Mouse (Mus musculus) skeletal muscle tissue, adult 2 months (tissue): ENCODE data around the gene Rapgef4.

ENCODE experiments used
- DNase-seq: peaks from one replicate; pipeline ENCODE4 v3.0.0-alpha.2; 2012; ENCODE audit warnings: low read depth, low spot score

The Rapgef4 gene

GRCm38 (mm10) chr2:72148647-72149046, 167.6 kb downstream of the Rapgef4 start:
- peak; percentile 32 for DNase-seq

- peak; percentile 21 for DNase-seq
These were observed 168.0 kb downstream of the Rapgef4 start for GRCm38 (mm10) chr2:72149059-72149458.

DNA sequence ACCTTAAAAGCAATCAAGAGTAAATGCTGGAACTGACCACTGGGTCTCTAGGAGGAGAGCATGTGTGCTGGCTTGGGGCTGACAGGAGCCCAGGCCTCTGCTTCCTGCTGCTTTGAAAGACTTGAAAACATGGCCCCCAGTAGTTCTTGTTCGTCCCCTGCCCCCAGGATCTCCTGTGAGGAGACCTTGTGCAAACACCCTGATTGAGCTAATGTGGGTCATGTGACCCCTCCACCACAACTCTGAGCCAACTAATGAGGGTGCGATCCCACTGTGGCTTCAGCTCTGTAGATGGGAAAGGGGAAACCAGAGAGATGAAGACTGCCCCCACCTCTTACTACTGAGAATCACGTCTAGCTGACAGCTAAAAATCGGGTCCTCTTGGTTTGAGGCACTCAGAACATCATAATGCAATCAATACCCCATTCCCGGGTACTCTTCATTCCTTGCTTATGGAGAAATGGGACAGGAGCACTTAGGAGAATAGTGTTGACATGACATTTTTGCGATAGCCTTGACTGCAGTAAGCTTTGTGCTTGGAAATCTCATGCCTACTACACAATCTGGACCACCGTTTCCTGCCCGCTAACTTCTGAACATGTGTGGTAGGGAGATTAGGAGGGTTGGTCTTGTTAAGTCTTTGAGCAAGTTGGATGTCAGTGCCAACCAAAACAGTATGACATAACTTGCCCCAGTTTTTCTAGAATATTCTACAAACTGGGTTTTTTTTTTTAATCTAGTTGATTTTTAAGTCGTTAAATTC, 170.9 kb downstream of the Rapgef4 start:
- no peak for DNase-seq

DNA sequence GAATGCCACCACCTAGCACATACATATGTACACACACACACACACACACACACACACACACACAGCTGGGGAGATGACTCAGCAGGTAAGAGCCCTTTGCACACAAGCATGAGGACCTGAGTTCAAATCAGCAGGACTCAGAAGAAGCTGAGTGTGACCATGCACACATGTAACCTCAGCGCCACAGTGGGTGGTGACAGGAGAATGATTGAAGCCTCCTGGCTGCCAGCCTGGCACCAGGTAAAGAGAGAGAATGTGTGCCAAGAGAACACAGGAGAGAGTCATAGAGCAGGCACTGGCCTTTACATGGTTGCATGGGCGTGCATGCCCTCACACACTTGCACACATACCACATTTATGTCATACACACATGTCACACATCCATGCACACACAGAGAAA, 171.7 kb downstream of the Rapgef4 start:
- DNase-seq = no peak

DNA sequence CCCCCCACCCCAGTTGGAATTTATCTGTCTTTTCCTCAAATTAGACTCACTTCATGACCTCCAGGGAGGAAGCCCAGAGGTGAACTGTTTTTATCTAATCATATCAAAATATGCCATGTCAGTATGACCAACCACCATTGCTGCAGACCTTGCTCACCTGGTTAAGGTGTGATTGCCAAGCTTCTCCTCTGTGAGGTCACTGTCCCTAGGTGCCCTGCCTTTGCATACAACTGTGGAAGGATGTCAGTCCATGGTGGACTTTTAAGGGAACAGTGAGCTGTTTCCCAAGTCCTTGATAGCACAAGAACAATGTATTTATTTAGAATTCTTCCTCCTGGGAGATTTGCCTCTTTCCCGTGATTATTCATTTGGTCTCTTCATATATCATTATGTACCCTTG, 172.8 kb downstream of the Rapgef4 start:
- no peak for DNase-seq

- no peak for DNase-seq
These were observed 174.2 kb downstream of the Rapgef4 start for GRCm38 (mm10) chr2:72155102-72155773.

DNA sequence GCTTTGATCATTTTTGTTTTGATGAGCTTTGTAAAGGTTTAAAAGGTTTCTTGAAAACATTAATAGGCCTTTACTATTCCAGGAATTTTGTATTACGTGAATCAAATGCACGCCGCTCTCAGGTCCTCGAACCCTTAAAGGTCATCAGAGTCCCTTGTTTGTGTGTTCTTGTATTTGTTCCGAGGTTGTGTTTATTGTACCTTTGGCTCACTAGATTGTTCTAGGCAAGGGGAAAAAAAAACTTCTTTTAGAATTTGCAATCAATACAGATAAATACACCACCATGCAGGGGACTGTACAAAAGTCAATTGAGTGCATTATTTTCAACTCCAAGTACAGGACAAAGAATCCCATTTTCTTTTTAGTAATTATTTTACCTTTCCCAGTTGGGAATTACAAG, 175.4 kb downstream of the Rapgef4 start:
- no peak for DNase-seq

GRCm38 (mm10) chr2:72157561-72157960, 176.5 kb downstream of the Rapgef4 start:
- no peak for DNase-seq

- no peak for DNase-seq
These were observed 177.0 kb downstream of the Rapgef4 start for GRCm38 (mm10) chr2:72158045-72158444.

DNA sequence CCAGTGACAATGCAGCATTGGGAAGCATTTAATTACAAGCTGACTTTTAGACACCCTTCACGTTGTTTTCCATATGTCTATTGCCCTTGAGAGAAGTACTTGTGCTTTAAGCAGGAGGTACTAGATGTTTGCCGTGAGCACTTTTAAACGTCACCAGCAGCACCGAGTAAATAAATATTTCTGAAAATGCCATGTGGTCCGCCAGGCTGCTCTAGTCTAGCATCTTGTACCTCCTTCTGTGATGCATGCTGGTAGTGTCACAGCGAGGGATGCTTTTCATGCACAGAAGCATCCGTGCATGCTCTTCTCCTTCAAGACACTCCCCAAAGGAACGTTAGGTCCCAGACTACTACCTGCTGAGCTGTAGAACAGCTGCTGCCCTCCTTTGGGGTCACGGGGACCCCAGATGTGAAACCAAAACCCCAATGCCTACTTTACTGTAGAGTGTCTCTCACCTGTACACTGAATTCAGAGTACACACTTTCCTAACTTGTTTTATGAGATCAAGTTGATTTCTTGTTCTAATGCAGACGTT, 177.7 kb downstream of the Rapgef4 start:
- no peak for DNase-seq

- DNase-seq = no peak
These were observed 178.2 kb downstream of the Rapgef4 start for GRCm38 (mm10) chr2:72159281-72159680.

- DNase-seq = no peak
These were observed 184.3 kb downstream of the Rapgef4 start for GRCm38 (mm10) chr2:72165136-72165854.

DNA sequence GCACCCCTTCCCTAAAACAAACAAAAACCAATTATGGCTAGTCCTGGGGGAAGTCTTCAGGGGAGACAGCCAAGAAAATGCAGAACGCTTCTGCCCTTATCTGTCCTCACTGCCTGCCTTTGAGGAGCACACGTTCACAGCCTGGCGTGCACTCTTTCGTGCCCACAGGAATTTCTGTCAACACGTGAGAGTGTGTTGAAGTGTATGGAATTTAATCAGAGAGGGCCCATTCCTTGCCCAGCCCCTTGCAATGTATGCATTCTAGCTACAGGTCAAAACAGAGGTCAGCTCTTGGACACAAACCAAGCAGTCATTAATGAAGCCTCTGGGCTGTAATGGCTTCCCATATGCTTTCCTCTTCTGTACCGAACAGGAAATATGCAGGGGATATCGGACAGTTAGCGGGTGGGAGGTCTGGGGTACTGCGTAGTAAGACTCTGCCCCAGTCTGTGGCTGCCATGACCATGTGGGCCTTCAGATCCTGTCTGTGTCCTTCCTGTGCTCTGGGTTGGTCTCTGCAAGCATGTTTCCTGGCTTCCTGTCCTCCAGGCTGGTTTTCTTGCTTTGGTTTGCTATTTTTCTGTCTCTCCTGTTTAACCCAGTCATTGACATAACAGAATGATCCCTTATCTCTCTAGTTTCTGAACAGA, 188.5 kb downstream of the Rapgef4 start:
- no peak for DNase-seq

DNA sequence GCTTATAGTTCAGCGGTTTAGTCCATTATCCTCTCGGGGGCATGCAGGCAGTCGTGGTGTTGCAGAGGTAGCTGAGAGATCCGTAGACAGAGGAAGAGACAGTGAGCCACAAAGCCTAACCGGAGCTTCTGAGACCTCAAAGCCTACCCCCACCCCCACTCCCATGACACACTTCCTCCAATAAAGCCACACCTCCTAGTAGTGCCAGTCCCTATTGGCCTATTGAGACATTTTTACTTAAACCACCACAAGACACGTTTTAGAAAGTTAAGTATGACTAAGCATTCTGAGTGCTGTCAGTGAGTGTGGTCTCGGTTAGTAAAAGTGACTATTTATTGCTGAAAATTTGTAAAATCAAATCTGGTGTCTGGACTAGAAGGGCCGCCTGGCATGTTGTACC, 189.5 kb downstream of the Rapgef4 start:
- peak; percentile 5 for DNase-seq

GRCm38 (mm10) chr2:72171204-72171603, 190.2 kb downstream of the Rapgef4 start:
- DNase-seq = no peak

GRCm38 (mm10) chr2:72173010-72173409, 192.0 kb downstream of the Rapgef4 start:
- DNase-seq = no peak

- DNase-seq = no peak
These were observed 192.8 kb downstream of the Rapgef4 start for GRCm38 (mm10) chr2:72173844-72174243.

- peak; percentile 27 for DNase-seq
These were observed 194.5 kb downstream of the Rapgef4 start for GRCm38 (mm10) chr2:72175536-72175935.

DNA sequence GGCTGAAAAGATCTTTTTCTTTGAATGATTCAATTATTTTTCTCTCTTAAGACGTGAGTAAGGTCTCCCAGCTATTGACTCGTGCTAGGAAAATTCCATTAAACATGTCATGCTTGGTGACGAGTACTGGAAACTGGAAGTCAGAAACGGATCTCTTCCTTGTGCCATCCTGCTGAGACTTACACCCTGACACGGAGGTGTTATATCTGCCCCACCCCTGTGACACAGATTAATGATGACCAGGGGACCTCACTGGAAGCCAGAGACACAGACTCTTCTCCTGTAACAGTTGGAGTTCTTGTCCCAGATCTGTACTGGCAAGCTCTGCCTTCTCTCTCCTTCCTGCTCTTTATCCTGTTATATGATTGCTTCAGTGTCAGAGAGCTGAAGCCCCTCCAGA, 194.9 kb downstream of the Rapgef4 start:
- DNase-seq = peak; percentile 14

DNA sequence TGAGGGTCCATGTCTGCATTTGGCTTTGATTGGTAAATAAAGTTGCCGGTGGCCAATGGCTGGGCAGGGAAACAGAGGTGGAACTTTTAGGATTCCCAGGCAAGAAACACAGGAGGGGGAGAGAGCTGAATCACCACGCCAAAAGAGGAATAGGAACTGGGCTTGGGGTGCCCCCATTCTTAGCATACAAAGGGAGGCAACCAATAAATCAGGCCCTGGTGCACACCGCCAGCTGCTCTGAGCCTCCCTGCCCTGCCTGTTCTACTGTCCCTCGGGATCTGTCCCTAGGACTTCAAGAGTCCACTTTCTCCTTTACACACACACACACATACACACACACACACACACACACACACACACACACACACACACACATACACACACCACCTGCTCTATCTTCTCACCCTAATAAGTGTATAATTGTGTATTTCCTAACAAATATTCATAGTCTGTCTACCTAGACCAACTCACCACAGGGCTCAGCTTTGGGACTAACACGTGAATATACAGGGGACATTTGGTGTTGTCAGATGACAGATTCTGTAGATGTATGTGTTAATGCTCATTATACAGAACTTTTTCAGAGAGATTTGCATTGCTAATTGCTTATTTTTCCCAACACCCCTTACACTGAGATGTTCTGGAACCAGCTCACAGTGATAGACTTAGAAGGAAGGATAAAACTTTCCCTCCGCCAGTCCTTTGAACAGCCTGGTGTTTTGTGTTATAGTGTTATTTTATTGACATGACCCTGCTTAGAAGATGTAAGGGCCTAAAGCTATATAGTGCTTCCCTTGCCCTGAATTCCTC, 196.4 kb downstream of the Rapgef4 start:
- no peak for DNase-seq

DNA sequence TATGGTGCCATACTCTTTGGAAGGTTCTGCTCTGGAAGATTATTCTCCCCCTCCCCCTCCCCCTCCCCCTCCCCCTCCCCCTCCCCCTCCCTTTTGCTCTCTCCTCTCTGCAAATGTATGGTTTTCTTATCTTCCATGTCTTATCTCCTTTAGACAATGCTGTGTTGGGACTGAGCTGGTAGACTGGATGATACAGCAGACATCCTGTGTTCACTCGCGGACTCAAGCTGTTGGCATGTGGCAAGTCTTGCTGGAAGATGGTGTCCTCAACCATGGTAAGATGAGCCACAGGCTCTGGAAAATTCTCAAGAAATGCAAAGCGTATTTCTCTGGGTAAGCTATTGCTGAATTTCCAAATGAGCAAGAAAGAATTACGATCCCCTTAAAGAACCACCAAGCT, 197.0 kb downstream of the Rapgef4 start:
- DNase-seq = no peak
